Mouse (Mus musculus) liver, postnatal 0 days (tissue): ENCODE data around the gene Odf2. TPM values are rescaled to one million over a fixed set of nuclear protein-coding genes. Genes with fewer than 3 reads are reported as not detected.

Source experiments
- ATAC-seq: fragments of 200-750 bp; cut with Nextera tagmentation; 2 replicates; pipeline ENCODE4 v1.8.0; 2017; ENCODE audit warnings: mild to moderate bottlenecking, moderate library complexity
- DNase-seq: peaks from one replicate; pipeline ENCODE4 v3.0.0-alpha.2; 2016
- H3K27ac ChIP-seq: fragments of 300-500 bp; sonication (generic); 2 replicates; pipeline ENCODE4 v1.5.1; 2014; ENCODE audit warnings: antibody characterized with exemption, moderate library complexity, mild to moderate bottlenecking, low read depth
- H3K27me3 ChIP-seq: fragments of 300-500 bp; sonication (generic); 2 replicates; pipeline ENCODE4 v1.6.1; 2014; ENCODE audit warnings: low read length, control low read depth, mixed read lengths; ENCODE audit not compliant: insufficient read depth
- H3K36me3 ChIP-seq: fragments of 300-500 bp; sonication (generic); replicated peaks from 2 replicates; pipeline ENCODE4 v1.6.1; 2014; ENCODE audit warnings: mild to moderate bottlenecking, control low read depth, low read length, moderate library complexity, mixed read lengths; ENCODE audit not compliant: insufficient read depth
- H3K4me1 ChIP-seq: fragments of 300-500 bp; sonication (generic); 2 replicates; pipeline ENCODE4 v1.6.1; 2014; ENCODE audit warnings: antibody characterized with exemption, mild to moderate bottlenecking, control low read depth; ENCODE audit not compliant: insufficient read depth
- H3K4me2 ChIP-seq: fragments of 300-500 bp; sonication (generic); 2 replicates; pipeline ENCODE4 v1.6.1; 2014; ENCODE audit warnings: low read depth, mild to moderate bottlenecking, low read length, moderate library complexity, mixed read lengths
- H3K4me3 ChIP-seq: fragments of 300-500 bp; sonication (generic); 2 replicates; pipeline ENCODE4 v1.5.1; 2014; ENCODE audit warnings: low read depth, low read length
- H3K9ac ChIP-seq: fragments of 300-500 bp; sonication (generic); replicated peaks from 2 replicates; pipeline ENCODE4 v1.6.1; 2014; ENCODE audit warnings: mild to moderate bottlenecking, moderate library complexity
- H3K9me3 ChIP-seq: fragments of 300-500 bp; sonication (generic); 2 replicates; pipeline ENCODE4 v1.6.1; 2016; ENCODE audit warnings: mild to moderate bottlenecking, control low read depth, low read length, mixed read lengths
- CTCF ChIP-seq: sonication (generic); IDR thresholded peaks from 2 replicates; pipeline ENCODE4 v1.5.1; 2016; ENCODE audit warnings: antibody characterized with exemption, low read depth
- EP300 ChIP-seq: IDR thresholded peaks from 2 replicates; pipeline ENCODE4 v1.6.1; 2016; ENCODE audit warnings: antibody characterized with exemption, low read depth, mild to moderate bottlenecking
- WGBS: fragments of 180-500 bp; shearing (Covaris S2); extraction: QIAGEN DNeasy Blood & Tissue Kit; methylation state at CpG from one replicate; pipeline ENCODE4 v1.1.7; 2014; ENCODE audit not compliant: insufficient replicate concordance; 5-methylcytosine and 5-hydroxymethylcytosine counted together
- polyA plus RNA-seq: library from polyadenylated mRNA; unstranded; fragments of >200 nt; fragmentation: Nextera tagmentation; extraction: Ambion mirVana; gene quantifications from 2 replicates; pipeline ENCODE4 v1.2.1, GENCODE M21; 2015

Gene Odf2
- polyA plus RNA-seq, 1 experiment from 2014 or later, result 22.1 TPM

DNA sequence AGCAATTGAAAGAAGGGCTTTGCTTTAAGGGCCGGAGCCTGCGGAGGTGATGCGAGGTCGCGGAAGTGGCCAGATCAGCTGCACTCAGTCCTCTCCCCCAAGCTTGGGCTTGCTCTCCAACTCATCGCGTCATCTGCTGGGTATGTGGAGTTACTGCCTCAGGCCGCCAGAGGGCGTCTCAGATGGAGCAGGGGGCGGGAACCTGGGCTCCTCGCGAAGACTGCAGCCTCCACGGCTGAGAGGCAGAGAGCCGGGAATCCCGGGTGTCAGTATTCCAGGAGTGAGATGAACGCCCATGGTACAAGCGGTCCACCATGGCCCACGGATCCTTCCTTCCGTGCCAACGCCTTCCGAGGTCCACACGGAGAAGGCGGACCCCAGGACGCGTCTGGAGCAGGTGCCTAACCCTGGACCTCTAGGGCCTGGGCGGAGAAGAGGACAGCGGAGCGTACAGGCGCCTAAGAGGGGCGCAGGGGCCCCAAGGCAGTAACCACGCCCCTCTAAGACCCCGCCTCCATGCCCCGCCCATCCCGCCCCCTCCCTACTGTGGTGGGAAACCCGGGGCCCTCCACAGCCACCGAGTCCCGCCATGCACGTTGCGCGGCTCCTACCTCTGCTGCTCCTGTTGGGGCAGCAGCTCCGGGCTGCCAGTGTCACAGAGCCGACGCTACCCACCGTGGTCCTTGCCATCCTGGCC is 19.9 kb upstream of the Odf2 start, which contains the start of gene Cercam:
Gene Cercam (plus strand): TSS at position 216 of the 697 bp plus-strand sequence.
- peak; percentile 89 for DNase-seq
- TF ChIP-seq CTCF (peak; percentile 97), EP300 (no peak)
- Histone ChIP-seq H3K27ac (peak within 1 kb of the TSS; percentile 96), H3K9ac (peak within 1 kb of the TSS; percentile 84), H3K36me3 (peaks cover 9% of the 10 kb centered on the region; the same call in 1 of the 2 replicates), H3K4me1 (peaks cover 23% of the 10 kb centered on the region), H3K4me3 (peak within 1 kb of the TSS; percentile 75), H3K27me3 (no peaks in the 10 kb centered on the region), H3K4me2 (peak within 1 kb of the TSS; percentile 100), H3K9me3 (no peaks in the 10 kb centered on the region)
- peak; percentile 78 for ATAC-seq
- WGBS, result 3% methylated on average over 39 of the region's 44 CpGs

GRCm38 (mm10) chr2:29869646-29870451 is 19.2 kb upstream of the Odf2 start:
- 3% methylated on average over 17 of the region's 17 CpGs for WGBS
- H3K4me3 ChIP-seq, result peak overlapping the region; percentile 75
- TF ChIP-seq EP300, result peak; percentile 41; the same call in 1 of the 2 replicates
- TF ChIP-seq CTCF, result no peak
- H3K4me2 ChIP-seq, result peak overlapping the region; percentile 100
- H3K27me3 ChIP-seq, result no peaks in the 10 kb centered on the region
- peak overlapping the region; percentile 84 for H3K9ac ChIP-seq
- peaks cover 23% of the 10 kb centered on the region for H3K4me1 ChIP-seq
- DNase-seq, result peak; percentile 72
- H3K27ac ChIP-seq, result peak overlapping the region; percentile 96
- H3K9me3 ChIP-seq, result no peaks in the 10 kb centered on the region
- ATAC-seq, result peak; percentile 87
- H3K36me3 ChIP-seq, result peaks cover 9% of the 10 kb centered on the region; the same call in 1 of the 2 replicates

DNA sequence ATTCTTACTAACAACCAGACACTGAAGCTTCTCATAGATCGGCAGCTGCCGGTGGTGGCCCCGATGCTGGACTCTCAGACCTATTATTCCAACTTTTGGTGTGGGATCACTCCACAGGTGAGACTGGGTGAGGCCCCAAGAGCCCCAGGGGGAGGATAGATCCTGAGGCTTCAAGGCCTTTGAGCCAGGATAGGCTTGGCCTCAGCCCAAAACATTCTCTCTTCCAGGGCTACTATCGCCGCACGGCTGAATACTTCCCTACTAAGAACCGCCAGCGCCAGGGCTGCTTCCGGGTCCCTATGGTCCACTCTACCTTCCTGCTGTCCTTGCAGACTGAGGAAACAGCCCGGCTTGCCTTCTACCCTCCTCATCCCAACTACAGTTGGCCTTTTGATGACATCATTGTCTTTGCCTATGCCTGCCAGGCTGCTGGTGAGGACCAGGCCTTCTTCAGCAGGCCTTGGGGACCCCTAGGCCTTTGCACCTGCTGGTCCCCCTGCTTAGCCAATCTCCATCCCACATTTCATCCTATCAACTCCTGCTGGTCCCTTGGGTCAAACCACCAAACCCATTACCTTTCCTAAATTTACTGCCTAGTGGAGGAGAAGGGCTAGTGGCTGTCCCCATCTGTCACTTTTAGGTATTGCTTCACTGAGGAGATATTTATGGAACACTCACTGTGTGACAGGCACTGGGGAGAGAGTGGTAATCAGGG is 16.3 kb upstream of the Odf2 start:
- WGBS, result 93% methylated on average over 10 of the region's 10 CpGs
- no peaks in the 10 kb centered on the region for H3K9me3 ChIP-seq
- H3K36me3 ChIP-seq, result peaks cover 15% of the 10 kb centered on the region; the same call in 1 of the 2 replicates
- ATAC-seq (no peak), DNase-seq (no peak)
- H3K27me3 ChIP-seq, result no peaks in the 10 kb centered on the region
- H3K9ac ChIP-seq, result no peak overlapping the region
- no peak overlapping the region for H3K4me3 ChIP-seq
- TF ChIP-seq EP300 (no peak), CTCF (no peak)
- no peak overlapping the region for H3K4me2 ChIP-seq
- H3K27ac ChIP-seq, result no peak overlapping the region
- H3K4me1 ChIP-seq, result peaks cover 23% of the 10 kb centered on the region

GRCm38 (mm10) chr2:29873801-29874200 is 15.2 kb upstream of the Odf2 start:
- H3K9me3 ChIP-seq, result no peaks in the 10 kb centered on the region
- no peak overlapping the region for H3K4me2 ChIP-seq
- H3K27ac ChIP-seq, result no peak overlapping the region
- no peak for ATAC-seq
- TF ChIP-seq CTCF (no peak), EP300 (no peak)
- H3K36me3 ChIP-seq, result peaks cover 20% of the 10 kb centered on the region
- no peak overlapping the region for H3K4me3 ChIP-seq
- H3K9ac ChIP-seq, result no peak overlapping the region
- no peak for DNase-seq
- WGBS, result 92% methylated on average over 4 of the region's 4 CpGs
- peaks cover 23% of the 10 kb centered on the region for H3K4me1 ChIP-seq
- H3K27me3 ChIP-seq, result no peaks in the 10 kb centered on the region

DNA sequence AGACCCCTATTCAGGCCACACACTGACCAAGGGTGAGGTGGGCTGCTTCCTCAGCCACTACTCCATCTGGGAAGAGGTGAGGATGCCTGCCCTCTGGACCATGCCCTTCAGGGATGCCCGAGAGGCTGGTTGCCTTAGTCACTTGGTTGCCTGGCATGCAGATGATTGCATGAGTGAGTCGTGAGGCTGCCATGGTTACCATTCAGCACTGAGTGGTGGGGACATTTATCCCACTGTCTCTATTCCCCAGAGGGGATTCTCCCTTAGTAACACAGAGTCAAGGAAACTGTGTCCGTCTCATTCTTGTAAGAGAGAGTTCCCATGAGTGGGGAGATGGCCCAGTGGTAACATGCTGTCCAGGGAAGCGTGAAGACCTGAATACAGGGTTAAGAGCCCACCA is 11.0 kb upstream of the Odf2 start:
- Histone ChIP-seq H3K9me3 (no peaks in the 10 kb centered on the region), H3K36me3 (peaks cover 17% of the 10 kb centered on the region), H3K27me3 (no peaks in the 10 kb centered on the region), H3K4me2 (no peak overlapping the region), H3K4me1 (no peaks in the 10 kb centered on the region), H3K27ac (no peak overlapping the region), H3K9ac (no peak overlapping the region), H3K4me3 (no peak overlapping the region)
- TF ChIP-seq CTCF, result no peak
- TF ChIP-seq EP300, result no peak
- no peak for DNase-seq
- 82% methylated on average over 4 of the region's 4 CpGs for WGBS
- ATAC-seq, result no peak

DNA sequence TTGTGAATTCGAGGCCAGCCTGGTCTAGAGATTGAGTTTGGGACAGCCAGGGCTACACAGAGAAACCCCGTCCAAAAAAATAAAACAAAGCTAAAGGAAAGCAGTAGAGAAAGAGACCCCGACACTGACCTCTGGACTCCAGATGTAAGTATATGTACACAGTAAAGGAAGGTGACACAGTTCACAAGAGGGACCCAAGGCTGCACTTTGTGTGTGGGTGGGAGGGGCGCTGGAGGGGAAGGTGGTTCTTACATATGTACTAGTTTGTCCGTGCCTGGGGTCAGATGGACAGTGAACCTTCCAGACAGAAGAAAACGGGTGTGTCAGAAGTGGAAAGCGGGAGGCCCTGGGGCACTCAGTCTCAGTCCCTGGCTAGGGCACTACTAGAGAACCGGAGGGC is 9.8 kb upstream of the Odf2 start:
- no peak overlapping the region for H3K4me2 ChIP-seq
- H3K36me3 ChIP-seq, result peaks cover 14% of the 10 kb centered on the region
- H3K4me3 ChIP-seq, result no peak overlapping the region
- H3K27me3 ChIP-seq, result no peaks in the 10 kb centered on the region
- no peak for DNase-seq
- no peak overlapping the region for H3K27ac ChIP-seq
- ATAC-seq, result no peak
- TF ChIP-seq CTCF (no peak), EP300 (no peak)
- no peak overlapping the region for H3K9ac ChIP-seq
- no peaks in the 10 kb centered on the region for H3K4me1 ChIP-seq
- WGBS, result 69% methylated on average over 8 of the region's 8 CpGs
- H3K9me3 ChIP-seq, result no peaks in the 10 kb centered on the region
